Mouse (Mus musculus) layer of hippocampus, adult 11-12 months (tissue): ENCODE measurements around the gene Lrrc7.
A peak's percentile ranks its signal among the peaks of the same experiment; 100 is the strongest.

ENCODE experiments used
- DNase-seq: peaks from one replicate; pipeline ENCODE4 v3.0.0; 2022; ENCODE audit warnings: low spot score

Gene Lrrc7

GRCm38 (mm10) chr3:158362091-158362490 is 199.9 kb downstream of the Lrrc7 start:
- DNase-seq = no peak

- DNase-seq = no peak
Measured at GRCm38 (mm10) chr3:158356706-158357105, 205.3 kb downstream of the Lrrc7 start.

- DNase-seq = no peak
Measured at GRCm38 (mm10) chr3:158356194-158356593, 205.8 kb downstream of the Lrrc7 start.

GRCm38 (mm10) chr3:158340808-158341207 is 221.2 kb downstream of the Lrrc7 start:
- DNase-seq = no peak

- no peak for DNase-seq
Measured at GRCm38 (mm10) chr3:158330085-158330484, 231.9 kb downstream of the Lrrc7 start.

- DNase-seq = no peak
Measured at GRCm38 (mm10) chr3:158310391-158310790, 251.6 kb downstream of the Lrrc7 start.

- DNase-seq = no peak
Measured at GRCm38 (mm10) chr3:158307415-158307814, 254.6 kb downstream of the Lrrc7 start.

GRCm38 (mm10) chr3:158298732-158299131 is 263.3 kb downstream of the Lrrc7 start:
- no peak for DNase-seq

GRCm38 (mm10) chr3:158295041-158295440 is 267.0 kb downstream of the Lrrc7 start:
- peak; percentile 14 for DNase-seq

- DNase-seq = no peak
Measured at GRCm38 (mm10) chr3:158284431-158284830, 277.6 kb downstream of the Lrrc7 start.

- no peak for DNase-seq
Measured at GRCm38 (mm10) chr3:158278631-158279030, 283.4 kb downstream of the Lrrc7 start.

GRCm38 (mm10) chr3:158272700-158273099 is 289.3 kb downstream of the Lrrc7 start:
- DNase-seq = no peak

- no peak for DNase-seq
Measured at GRCm38 (mm10) chr3:158270887-158271286, 291.1 kb downstream of the Lrrc7 start.

- no peak for DNase-seq
Measured at GRCm38 (mm10) chr3:158252576-158252975, 309.4 kb downstream of the Lrrc7 start.

GRCm38 (mm10) chr3:158247672-158248071 is 314.3 kb downstream of the Lrrc7 start:
- DNase-seq = no peak

GRCm38 (mm10) chr3:158210657-158211056 is 351.4 kb downstream of the Lrrc7 start:
- DNase-seq = no peak

- peak; percentile 44 for DNase-seq
Measured at GRCm38 (mm10) chr3:158210026-158210425, 352.0 kb downstream of the Lrrc7 start.

GRCm38 (mm10) chr3:158207840-158208239 is 354.2 kb downstream of the Lrrc7 start:
- no peak for DNase-seq

- DNase-seq = no peak
Measured at GRCm38 (mm10) chr3:158202776-158203175, 359.2 kb downstream of the Lrrc7 start.

- no peak for DNase-seq
Measured at GRCm38 (mm10) chr3:158195426-158195825, 366.6 kb downstream of the Lrrc7 start.

GRCm38 (mm10) chr3:158193229-158193628 is 368.8 kb downstream of the Lrrc7 start:
- no peak for DNase-seq

- DNase-seq = no peak
Measured at GRCm38 (mm10) chr3:158174880-158175735, 386.9 kb downstream of the Lrrc7 start.

GRCm38 (mm10) chr3:158169180-158169579 is 392.8 kb downstream of the Lrrc7 start:
- no peak for DNase-seq

- no peak for DNase-seq
Measured at GRCm38 (mm10) chr3:158168454-158168853, 393.6 kb downstream of the Lrrc7 start.
